Mouse (Mus musculus) spleen, postnatal 36 days (tissue): Measurements from ENCODE around the gene Ywhag.

ENCODE experiments used
- DNase-seq, 2 experiments: peaks; one replicate each; pipeline ENCODE4 v3.0.0; 2022; ENCODE audit warnings: low spot score in 2 of 2, mixed read lengths in 1 of 2

Ywhag gene

GRCm38 (mm10) chr5:135887675-135888102, 46.7 kb downstream of the Ywhag start, which contains the start of gene Hspb1:
TSS of gene Hspb1 (plus strand) at chr5:135887919.
- peak in 1 of 2 experiments; percentile 37 for DNase-seq

GRCm38 (mm10) chr5:135884641-135885040, 49.8 kb downstream of the Ywhag start:
- DNase-seq = no peak

GRCm38 (mm10) chr5:135879449-135880158, 54.8 kb downstream of the Ywhag start:
- DNase-seq = peak; percentile 40 to 43

- DNase-seq = no peak
Measured at GRCm38 (mm10) chr5:135877831-135878231, 56.6 kb downstream of the Ywhag start.

GRCm38 (mm10) chr5:135877180-135877579, 57.2 kb downstream of the Ywhag start:
- DNase-seq = peak in 1 of 2 experiments; percentile 32

GRCm38 (mm10) chr5:135873753-135874152, 60.7 kb downstream of the Ywhag start:
- no peak for DNase-seq

- no peak for DNase-seq
Measured at GRCm38 (mm10) chr5:135872996-135873395, 61.4 kb downstream of the Ywhag start.

GRCm38 (mm10) chr5:135870505-135870904, 63.9 kb downstream of the Ywhag start:
- DNase-seq = no peak

GRCm38 (mm10) chr5:135869661-135870423, 64.6 kb downstream of the Ywhag start:
- no peak for DNase-seq

GRCm38 (mm10) chr5:135868653-135869052, 65.8 kb downstream of the Ywhag start:
- no peak for DNase-seq

- DNase-seq = no peak
Measured at GRCm38 (mm10) chr5:135867637-135868593, 66.5 kb downstream of the Ywhag start.

- no peak for DNase-seq
Measured at GRCm38 (mm10) chr5:135866662-135867061, 67.8 kb downstream of the Ywhag start.
